Mouse (Mus musculus): ENCODE measurements around the gene Tmub1.

Gene Tmub1

DNA sequence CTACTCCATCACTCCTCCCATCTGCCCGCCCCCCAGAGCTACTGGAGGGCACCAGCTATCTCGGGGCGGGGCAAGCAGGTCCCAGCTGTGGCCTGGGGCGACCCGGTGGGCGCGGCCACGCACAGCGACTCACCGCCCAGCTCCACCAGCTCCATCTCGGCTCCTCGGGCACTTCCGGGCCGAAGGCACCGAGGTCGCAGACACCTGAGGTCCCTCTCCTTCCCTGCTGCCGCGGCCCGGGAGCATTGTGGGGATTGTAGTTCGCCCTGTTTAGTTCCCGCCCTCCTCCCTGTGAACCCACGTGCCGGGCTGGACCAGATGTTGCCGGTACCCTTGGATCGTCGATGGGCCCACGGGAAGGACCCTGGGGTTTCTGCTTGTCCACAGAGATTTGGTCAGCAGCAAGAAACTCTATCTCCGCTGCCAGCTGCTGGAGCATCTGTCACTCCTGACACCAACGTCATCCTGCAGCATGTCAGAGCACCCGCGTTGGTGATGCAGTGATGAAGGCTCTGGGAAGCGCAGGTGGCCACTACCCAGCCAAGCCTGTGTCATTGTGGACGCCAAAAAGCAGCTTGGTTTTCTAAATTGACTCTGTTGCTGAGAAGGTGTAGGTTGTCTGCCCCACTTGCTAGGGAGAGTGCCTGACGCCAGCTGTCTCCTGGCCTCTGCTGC lies at the start of gene Tmub1:
Tmub1 (minus strand) TSS at position 231 of the 675 bp plus-strand sequence.
- DNase-seq (ENCODE audit: low spot score) = peak; percentile 73

DNA sequence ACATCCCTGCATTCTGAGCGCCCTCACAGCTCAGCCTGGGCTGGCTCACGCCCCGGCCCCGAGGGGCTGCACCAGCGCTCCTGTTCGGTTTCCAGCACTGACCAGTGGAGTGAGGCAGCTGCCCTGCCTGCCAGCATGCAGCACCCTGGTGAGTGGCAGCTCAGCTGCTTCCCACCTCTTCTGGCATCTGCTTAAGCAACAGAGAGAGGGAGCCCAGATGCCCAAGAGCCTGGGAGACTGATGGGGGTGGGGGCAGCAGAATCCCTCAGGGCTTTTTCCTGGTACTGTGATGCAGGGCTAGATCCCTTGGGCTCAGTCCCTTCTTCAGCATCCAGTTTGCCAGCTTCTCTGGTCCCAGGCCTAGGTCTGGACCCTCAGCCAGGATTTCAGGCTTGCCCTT lies 49.1 kb upstream of the Tmub1 start:
- DNase-seq (ENCODE audit: low spot score) = no peak

DNA sequence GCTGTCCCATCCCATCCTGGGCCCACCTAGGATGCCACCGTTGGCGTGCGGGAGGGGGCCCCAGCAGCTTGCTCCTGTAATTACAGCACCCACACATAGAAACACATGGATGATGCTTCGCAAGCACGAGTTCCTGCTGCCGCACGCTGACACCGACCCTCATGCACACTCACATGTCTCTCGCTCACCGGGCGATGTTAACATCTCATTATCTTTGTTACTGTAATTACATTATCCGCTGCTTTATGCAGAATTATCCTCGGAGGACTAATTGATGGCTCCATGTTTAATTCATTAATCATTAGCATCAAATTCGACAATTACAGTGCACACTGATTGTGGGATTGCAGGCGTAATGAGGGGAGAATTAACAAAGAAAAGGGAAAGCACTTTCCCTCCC lies 47.4 kb upstream of the Tmub1 start:
- no peak for DNase-seq (ENCODE audit: low spot score)

DNA sequence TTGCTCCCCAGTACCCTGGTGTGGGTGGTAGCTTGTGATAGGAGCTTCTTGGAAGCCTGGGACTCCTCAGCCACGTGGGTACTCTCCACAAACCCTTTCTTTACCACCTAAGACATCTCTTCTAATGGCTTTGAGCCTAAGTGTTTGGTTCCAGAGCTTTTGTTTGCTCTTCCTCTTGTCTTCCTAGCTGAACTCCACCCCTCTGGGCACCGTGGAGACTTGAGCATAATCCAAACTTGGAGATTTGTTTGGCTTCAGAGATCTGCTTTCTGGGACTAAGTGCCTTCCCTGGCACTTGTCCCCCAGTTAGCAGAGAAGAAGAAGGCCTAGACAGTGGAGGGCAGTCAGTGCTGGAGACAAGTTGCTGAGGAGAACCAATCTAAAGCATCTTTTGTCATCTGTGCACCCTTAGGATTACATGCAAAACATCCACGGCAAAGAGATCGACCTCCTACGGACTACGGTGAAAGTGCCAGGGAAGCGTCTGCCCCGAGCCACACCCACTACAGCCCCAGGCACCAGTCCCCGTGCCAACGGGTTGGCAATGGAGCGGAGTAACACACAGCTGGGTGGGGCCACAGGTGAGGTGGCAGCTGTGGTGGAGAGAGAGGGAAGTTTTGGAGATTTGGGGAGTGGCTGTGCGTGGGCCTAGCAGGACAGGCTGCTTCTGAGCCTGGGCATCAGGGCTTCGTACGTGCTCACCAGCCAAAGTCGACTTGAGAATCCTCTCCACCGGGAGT lies 45.1 kb upstream of the Tmub1 start:
- no peak for DNase-seq (ENCODE audit: low spot score)

DNA sequence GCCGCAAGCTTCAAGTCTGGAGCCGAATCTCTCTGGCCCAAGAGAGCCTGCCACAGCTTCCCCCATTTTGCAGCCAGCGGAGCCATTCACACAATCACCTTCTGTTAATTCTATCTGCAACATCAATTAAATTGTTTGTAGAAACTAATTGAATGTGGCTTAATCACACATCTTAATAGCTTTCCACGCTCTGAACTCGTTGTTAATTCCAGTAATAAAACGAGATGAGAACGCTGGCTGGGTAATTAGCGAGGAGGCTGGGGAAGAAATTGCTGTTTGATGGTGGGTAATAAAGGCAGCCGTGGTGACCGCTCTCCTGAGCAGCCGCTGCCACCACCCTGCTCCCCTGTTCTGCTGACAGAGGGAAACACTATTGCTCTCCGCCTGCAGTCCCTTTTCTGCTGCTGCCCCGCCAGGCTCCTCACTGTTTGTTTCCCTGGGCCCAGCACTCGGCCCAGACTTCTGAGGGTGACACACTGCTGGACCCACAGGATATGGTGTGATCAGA lies 42.8 kb upstream of the Tmub1 start:
- DNase-seq (ENCODE audit: low spot score) = no peak

DNA sequence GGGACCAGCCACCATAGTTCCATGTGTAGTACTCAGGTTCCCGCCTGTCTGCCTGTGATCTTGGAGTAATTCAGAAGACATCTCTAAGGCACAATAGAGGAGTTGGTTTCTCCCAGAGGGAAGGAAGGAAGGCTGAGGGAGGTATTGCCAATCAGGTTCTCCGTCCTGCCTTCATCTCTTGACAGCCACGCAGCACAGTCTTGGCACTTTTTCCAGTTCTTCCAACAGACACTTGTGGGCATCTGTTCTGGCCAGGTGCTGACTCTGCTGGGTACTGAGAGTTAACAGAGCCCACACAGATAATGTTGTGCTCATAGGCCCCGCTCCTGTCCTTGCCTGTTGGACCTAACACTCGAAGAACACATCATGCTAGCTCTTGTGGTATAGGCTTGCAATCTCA lies 39.1 kb upstream of the Tmub1 start:
- no peak for DNase-seq (ENCODE audit: low spot score)

DNA sequence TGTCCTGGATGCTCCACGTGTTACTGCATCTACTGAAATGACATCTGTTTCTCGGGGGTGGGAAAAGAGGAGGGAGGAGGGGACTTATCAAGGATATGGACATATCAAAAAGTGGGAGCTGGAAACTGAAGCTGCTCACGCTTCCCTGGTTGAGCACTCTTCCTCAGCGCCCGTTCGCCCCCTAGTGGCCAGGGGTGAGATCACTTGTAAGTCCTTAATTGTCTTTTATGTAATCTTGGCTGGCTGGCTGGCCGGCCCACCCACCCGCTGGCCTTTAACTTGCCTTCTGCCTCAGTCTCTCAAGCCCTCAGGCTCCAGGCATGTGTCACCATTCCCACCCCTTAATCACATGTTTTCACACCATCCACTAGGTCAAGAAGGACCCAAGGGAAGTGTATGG lies 38.4 kb upstream of the Tmub1 start:
- peak; percentile 66 for DNase-seq (ENCODE audit: low spot score)

DNA sequence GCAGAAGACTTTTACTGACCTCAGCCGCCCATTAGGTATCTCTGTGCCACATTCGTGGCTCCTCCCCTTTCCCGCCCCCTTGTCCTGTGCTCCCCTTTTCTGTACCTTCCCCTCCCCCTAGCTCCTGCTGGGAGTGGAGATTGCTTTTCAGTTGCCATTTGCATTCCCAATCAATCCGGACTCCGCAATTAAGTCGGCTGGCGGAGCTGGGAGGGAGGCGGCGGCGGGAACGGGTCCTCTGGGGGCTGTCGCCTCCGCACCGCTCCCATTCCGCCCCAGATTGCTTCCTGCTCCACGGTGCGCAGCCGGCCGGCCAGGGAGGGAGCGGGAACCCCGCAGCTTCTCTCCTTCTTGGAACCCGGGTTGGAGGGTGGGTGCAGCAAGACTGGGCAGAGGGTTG lies 37.3 kb upstream of the Tmub1 start:
- DNase-seq (ENCODE audit: low spot score) = no peak

DNA sequence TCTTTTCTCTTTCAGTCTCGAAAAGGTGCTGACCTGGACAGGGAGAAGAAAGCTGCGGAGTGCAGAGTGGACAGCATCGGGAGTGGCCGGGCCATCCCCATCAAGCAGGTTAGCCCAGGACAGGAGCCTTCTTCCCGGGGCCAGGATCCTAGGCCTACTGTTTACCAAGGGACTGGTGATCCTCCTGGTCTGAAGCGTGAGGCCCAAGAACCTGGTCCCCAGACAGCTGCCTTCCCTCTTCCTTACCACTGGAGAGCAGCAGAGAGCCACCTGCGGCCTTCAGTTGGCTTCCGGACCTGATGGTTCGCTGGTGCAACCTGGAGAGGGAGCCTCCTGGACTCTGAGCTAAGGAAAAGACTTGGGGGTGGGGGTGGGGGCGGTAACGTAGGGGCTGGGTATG lies 35.7 kb upstream of the Tmub1 start:
- no peak for DNase-seq (ENCODE audit: low spot score)

DNA sequence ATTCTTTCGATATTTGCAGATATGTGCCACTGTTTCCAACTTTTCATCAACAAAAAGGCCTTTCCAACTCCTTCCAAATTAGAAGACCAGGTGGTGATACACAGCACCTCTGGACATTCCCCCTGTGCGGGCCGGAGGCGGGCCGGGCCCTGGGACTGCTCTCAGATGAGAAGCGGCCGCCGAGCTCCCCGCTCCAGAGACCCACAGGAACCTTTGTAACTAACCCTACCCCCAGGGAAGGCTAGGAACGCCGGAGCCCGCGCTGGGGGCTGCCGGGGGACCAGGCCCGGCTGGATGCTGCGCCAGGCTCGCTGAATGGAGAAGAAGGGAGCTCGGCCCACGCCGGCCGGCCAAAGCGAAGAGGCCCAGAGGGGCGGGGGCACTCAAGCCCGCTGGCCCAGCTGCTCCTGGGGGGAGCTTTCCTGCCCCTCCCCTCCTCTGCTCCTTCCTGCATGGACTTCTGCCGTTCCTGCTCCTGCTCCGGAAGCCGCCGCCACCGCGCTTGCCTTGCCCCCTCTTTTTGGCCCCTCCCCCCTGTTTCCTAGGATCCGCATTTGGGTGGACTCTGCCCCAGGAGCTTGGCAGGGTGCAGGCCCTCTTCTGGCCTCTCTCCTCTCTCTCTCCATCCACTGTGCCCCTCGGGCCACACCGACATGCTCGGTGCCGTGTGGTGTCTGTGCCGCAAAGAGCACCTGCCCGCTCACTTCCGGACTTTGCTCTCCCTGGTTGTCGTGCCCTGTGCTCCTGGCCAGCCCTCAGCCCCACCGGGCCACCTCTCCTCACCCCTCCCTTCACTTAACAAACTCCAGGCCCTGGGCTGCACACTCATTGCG lies 34.8 kb upstream of the Tmub1 start:
- no peak for DNase-seq (ENCODE audit: low spot score)

DNA sequence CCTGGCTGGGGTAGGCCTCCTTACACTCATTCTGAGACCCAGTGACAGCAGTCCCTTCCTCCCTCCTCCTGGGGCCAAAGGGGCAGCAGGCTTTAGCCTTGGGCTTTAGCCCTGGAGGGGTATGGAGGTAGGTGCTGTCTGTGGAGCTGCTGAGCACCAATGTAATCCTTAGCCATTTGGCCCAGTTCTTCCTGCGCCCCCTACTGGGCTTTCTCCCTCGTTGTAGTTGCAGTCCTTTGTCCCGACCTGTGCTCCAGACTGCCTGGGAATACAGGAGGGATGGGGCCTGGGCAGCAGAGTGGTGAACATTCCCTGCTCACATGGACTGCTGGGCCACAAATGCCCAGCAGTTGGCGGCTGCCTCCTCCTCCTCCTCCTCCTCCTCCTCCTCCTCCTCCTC lies 34.0 kb upstream of the Tmub1 start:
- no peak for DNase-seq (ENCODE audit: low spot score)

DNA sequence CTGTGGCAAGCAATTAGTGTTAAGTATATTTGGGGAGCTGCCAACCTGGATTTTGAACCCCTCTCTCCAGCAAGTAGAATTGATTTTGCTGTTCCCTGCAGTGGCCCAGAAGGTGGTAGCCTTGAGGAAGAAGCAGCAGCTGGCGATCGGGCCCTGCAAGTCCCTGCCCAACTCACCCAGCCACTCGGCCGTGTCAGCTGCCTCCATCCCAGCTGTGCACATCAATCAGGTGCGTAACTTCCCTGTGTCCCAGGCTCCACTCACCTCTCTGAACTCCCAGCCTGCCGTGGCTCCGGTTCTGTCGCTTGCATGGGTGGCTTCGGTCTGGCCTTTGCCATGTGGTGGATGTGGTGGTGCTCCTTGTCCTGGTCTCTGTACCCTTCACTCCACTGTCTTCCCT lies 30.3 kb upstream of the Tmub1 start:
- no peak for DNase-seq (ENCODE audit: low spot score)

DNA sequence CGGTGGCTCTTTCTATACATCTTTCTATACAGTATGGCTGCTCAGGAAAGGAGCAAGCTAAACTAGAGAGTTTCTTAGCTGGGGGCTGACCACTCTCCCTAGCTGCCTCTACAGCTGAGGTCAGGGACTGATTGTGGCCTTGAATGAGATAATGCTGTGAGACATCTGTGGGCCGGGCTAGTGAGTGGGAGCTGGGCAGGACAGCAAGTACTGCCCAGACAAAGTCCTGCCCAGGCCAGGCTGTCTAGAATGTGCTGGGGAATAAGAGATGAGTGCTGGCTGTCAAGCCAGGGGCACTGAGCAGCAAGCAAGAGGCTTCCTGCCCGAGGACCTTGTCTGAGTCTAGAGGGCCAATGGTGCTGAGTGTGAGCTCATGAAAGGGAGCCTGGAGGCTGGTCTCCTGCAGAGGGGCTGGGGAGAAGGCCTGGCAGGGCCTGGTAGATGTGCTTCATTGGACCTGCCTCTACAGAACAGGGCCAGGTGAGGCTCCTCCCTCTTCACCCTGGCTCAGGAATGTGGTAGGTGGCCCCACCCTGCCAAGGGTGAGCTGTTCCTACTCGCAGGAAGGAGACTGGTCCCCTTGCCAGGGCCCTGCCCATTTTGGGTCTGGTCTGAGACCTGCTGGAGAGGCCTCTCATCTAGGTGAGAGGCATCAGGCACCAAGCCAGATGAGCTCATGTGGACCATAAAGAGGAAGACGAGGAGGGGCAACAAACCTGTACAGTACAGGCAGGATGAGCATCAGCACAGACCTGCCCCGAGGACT lies 28.0 kb upstream of the Tmub1 start:
- DNase-seq (ENCODE audit: low spot score) = no peak

DNA sequence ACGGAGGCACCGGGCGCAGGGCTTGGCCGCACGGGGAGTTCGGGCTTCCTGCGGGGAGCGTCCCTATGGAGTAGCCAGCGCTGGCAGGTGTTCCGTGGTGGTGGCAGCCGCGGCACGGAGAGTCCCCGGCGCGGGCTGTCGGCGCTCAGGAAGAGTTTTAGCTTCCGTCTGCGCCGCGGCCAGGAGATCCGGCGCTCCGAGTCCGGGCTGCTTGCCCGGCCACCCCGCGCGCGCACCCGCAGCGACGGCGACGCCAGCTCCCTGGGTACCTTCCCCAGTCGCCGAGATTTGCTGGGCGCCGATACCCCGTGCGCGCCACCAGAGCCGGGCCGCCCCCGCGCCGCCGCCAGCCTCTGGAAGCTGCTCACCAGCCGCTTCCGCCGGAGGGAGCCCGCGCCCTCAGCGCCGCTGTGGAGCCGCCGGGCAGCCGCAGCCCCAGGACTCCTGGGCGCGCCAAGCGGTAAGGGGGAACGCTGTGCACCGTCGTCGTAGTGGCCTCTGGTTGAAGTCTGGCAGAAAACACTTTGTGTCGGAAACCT lies 27.1 kb upstream of the Tmub1 start:
- DNase-seq (ENCODE audit: low spot score) = no peak

DNA sequence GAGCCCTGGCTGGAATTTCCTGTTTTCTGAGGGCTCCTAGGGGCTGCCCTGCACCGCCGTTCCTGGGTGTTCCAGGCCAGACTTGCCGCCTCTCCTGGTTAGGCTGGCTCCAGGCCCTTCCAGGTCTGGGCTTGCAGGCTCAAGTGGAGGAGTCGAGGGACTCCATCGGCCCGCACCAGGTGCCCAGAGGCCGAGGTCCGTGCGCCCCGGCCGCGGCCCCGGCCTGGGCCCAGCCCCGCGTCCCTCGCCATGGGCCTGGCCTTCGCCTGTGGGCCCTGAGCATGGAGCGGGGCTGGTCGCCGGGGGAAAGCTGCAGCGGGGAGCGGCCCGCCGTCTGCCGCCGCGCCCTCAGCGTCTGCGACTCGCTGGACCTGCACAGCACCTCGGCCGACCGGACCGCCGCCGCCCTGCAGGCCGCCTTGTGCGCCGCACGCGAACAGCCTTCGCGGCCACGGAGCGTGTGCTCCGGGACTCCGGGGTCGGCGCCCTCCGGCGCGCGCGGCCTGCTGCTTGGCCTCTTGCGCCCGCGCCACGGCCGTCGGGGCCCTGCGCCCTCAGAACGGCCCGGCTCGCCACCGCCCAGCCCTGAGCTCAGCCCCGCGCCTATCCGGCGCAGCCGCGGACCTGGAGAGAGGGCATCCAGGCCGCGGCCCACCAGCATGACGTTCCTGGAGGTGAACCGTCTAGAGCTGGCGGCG lies 26.5 kb upstream of the Tmub1 start:
- no peak for DNase-seq (ENCODE audit: low spot score)

DNA sequence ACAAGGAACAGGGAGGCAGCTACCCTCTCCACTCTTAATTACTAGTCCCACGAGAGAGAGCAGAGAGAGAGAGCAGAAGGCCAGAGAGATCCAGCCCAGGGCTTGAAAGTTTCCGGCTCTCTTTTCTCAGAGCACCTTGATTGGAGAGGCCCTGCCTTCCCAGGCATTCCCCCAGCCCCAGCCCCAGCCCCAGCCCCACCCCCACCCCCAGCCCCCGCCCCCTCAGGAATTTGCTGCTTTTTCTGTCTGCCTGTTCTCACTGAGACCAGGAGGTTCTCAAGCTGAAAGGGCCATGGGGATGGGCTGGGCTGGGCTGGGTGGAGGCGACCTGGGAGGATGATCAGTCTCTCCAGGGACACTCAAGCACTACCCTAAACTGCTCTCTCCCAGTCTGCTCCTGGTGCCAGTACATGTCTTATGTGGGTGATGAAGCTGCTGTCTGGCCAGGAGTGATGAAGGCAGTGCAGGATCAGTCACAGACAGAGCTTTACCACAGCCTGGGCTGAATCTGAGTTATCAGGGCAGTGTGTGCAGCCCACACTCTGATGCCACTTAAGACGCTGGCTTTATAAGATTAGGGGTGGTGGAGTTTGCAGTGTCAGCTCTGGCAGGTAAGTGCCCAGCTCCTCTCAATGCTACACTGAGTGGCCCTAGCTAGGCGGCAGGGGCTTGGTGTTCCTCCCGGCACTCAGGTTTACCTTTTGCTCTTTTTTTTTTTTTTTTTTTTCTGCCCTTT lies 25.4 kb upstream of the Tmub1 start:
- DNase-seq (ENCODE audit: low spot score) = no peak

DNA sequence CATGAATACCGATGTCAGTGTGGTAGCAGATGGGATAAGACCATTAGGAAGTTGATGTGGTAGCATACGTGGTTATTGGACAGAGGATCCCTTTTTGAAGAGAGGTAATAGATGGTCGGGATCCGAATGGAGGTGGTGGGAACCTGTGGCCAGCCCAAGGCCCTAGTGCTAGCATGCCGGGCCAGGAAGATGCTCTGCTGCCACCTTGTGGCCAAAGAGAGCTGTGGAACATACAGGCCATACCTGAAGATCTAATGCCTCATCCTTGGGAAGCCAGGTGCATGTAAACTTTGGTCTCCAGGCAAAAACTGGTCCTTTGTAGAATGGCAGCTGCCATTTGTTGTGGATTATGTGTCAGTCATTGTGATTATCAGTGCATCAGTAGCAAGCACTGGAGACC lies 22.9 kb upstream of the Tmub1 start:
- peak; percentile 55 for DNase-seq (ENCODE audit: low spot score)

DNA sequence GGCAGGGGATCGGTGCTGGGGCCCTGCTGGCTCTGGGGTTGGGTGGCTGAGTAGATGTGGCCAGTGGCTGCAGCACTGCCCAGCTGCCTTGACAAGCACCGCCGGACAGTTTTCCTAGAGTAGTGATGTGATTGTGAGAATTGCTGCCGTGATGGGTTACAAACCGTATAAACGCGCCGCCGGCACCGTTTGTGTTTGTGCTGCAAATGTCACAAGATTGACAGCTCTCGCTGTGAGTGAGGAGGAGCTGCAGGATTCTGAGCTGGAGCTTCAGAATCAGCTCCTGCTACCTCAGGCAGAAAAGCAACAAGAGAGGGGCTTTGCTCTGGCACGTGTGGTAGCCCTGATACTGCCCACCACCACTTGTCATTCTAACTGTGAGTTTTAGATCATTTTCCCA lies 19.1 kb upstream of the Tmub1 start:
- no peak for DNase-seq (ENCODE audit: low spot score)

DNA sequence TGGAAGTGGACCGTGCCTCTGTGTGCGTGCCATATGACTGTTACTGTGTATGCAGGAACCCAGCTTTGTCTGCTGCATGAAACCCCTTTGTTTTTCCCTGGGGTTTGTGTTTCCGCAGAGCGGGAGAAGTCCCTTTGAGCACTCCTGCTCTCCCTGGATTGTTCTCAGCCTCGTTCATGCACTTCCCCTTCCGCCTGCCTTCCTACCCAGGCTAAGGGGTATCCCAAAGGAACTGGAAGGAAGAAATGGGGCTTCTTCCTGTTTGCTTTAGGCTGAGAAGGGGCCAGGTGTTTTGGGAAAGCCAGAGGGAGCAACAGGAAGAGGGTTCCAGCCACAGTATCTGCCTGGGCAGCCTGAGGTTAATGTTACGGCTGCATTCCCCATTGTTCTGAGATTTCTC lies 8.0 kb upstream of the Tmub1 start:
- DNase-seq (ENCODE audit: low spot score) = no peak

DNA sequence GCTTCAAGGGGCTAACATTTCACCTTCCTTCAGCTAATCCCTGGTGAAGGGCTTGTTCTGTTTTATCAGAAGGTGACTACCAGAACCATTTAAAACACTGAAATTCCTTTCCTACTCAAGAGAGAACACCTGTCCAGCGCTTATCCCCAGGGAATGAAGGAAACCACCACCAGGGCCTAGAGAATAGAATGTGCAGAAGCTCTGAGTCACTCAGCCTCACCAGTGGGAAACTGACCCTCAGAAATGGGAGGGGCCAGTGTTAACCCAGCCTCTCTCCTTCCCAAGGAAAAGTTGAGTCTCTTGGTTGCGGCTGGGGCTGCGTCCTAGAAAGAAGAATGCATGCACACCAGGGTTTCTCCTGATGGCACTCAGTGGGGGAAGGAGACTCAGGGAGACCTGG lies 7.4 kb upstream of the Tmub1 start:
- DNase-seq (ENCODE audit: low spot score) = no peak

DNA sequence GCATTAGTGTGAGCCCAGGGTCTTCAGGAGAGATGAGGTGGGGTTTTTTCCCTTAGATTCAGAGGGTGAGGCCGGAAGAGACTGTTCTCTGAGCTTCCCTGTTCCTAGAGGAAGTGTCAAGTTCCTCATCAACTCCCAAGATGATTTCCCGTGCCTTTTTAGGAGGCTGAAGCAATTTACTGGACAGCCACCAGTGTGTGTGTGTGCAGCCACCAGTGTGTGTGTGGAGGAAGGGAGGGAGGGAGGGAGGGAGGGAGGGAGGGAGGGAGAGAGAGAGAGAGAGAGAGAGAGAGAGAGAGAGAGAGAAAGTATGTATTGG lies 6.3 kb upstream of the Tmub1 start:
- no peak for DNase-seq (ENCODE audit: low spot score)
